Mouse (Mus musculus) liver, adult 2 months (tissue): ENCODE data around the gene Doc2g. TPM values are rescaled to one million over a fixed set of nuclear protein-coding genes. Genes with fewer than 3 reads are reported as not detected.

Experiments
- DNase-seq: peaks from one replicate; pipeline ENCODE4 v3.0.0-alpha.2; 2011; ENCODE audit warnings: low read depth, low spot score; ENCODE audit errors: extremely low read depth
- H3K27ac ChIP-seq: fragments of 200-500 bp; replicated peaks from 2 replicates; pipeline ENCODE4 v1.5.1; 2012; ENCODE audit warnings: low read depth, mild to moderate bottlenecking, control low read depth, inconsistent platforms, low read length; ENCODE audit not compliant: insufficient read depth
- H3K27me3 ChIP-seq: fragments of 200-500 bp; 2 replicates; pipeline ENCODE4 v1.6.1; 2012; ENCODE audit warnings: mild to moderate bottlenecking, moderate library complexity, low read length, inconsistent platforms; ENCODE audit not compliant: control insufficient read depth, insufficient read depth
- H3K36me3 ChIP-seq: fragments of 200-500 bp; 2 replicates; pipeline ENCODE4 v1.6.1; 2012; ENCODE audit warnings: low read length, inconsistent platforms; ENCODE audit not compliant: control insufficient read depth, insufficient read depth
- H3K4me1 ChIP-seq: fragments of 200-500 bp; 2 replicates; pipeline ENCODE4 v1.6.1; 2011; ENCODE audit warnings: low read length; ENCODE audit not compliant: control insufficient read depth, insufficient read depth
- H3K4me3 ChIP-seq: fragments of 200-500 bp; 2 replicates; pipeline ENCODE4 v1.5.1; 2011; ENCODE audit warnings: low read depth, mild to moderate bottlenecking, control low read depth, low read length, moderate library complexity; ENCODE audit not compliant: insufficient read depth
- H3K79me2 ChIP-seq: fragments of 200-500 bp; 2 replicates; pipeline ENCODE4 v1.6.1; 2012; ENCODE audit warnings: inconsistent platforms, mild to moderate bottlenecking, low read length, moderate library complexity; ENCODE audit not compliant: control insufficient read depth, insufficient read depth
- H3K9ac ChIP-seq: fragments of 200-500 bp; 2 replicates; pipeline ENCODE4 v1.6.1; 2012; ENCODE audit warnings: low read depth, mild to moderate bottlenecking, control low read depth, inconsistent platforms, low read length
- CTCF ChIP-seq: fragments of 200-500 bp; IDR thresholded peaks from 2 replicates; pipeline ENCODE4 v1.5.1; 2011; ENCODE audit warnings: low read depth, low read length, control low read depth
- POLR2A ChIP-seq: fragments of 200-500 bp; IDR thresholded peaks from 2 replicates; pipeline ENCODE4 v1.6.1; 2011; ENCODE audit warnings: low read length, control low read depth; ENCODE audit not compliant: insufficient read depth; ENCODE audit errors: extremely low read depth
- WGBS: fragments of 180-500 bp; shearing (Covaris S2); methylation state at CpG from one replicate; pipeline ENCODE4 v1.1.7; 2018; 5-methylcytosine and 5-hydroxymethylcytosine counted together
- polyA plus RNA-seq: library from polyadenylated mRNA; depleted of rRNA; stranded (reverse); fragments of >200 nt; gene quantifications from 2 replicates; pipeline ENCODE4 v1.2.3, GENCODE M21; 2012
- total RNA-seq: library from RNA; depleted of rRNA; stranded (reverse); fragments of >200 nt; gene quantifications from 2 replicates; pipeline ENCODE4 v1.2.3, GENCODE M21; 2014

The Doc2g gene
- total and polyA plus RNA-seq, 2 experiments = 0.74 to 4.9 TPM

- Histone ChIP-seq H3K9ac (no peak overlapping the region), H3K27me3 (no peaks in the 10 kb centered on the region), H3K27ac (no peak overlapping the region), H3K36me3 (peaks cover 2% of the 10 kb centered on the region; the same call in 1 of the 2 replicates), H3K4me3 (no peak overlapping the region), H3K4me1 (peaks cover 12% of the 10 kb centered on the region), H3K79me2 (no peaks in the 10 kb centered on the region)
- 96% methylated on average over 5 of the region's 5 CpGs for WGBS
- TF ChIP-seq POLR2A = no peak
- TF ChIP-seq CTCF = no peak
- no peak for DNase-seq
These were observed 1.4 kb upstream of the Doc2g start for GRCm38 (mm10) chr19:4001752-4002151.

- Histone ChIP-seq H3K4me1 (peaks cover 10% of the 10 kb centered on the region), H3K36me3 (peaks cover 11% of the 10 kb centered on the region; the same call in 1 of the 2 replicates), H3K79me2 (no peaks in the 10 kb centered on the region), H3K4me3 (no peak overlapping the region), H3K27ac (no peak overlapping the region), H3K9ac (no peak overlapping the region), H3K27me3 (no peaks in the 10 kb centered on the region)
- no peak for DNase-seq
- WGBS = 88% methylated on average over 12 of the region's 12 CpGs
- TF ChIP-seq POLR2A (no peak), CTCF (no peak)
These were observed 528 bp downstream of the Doc2g start for GRCm38 (mm10) chr19:4003641-4004040.

- Histone ChIP-seq H3K79me2 (no peaks in the 10 kb centered on the region), H3K27ac (no peak overlapping the region), H3K9ac (no peak overlapping the region), H3K36me3 (peaks cover 14% of the 10 kb centered on the region; the same call in 1 of the 2 replicates), H3K4me3 (no peak overlapping the region), H3K4me1 (peaks cover 10% of the 10 kb centered on the region), H3K27me3 (no peaks in the 10 kb centered on the region)
- WGBS = 90% methylated on average over 15 of the region's 15 CpGs
- DNase-seq = no peak
- TF ChIP-seq CTCF = no peak
- no peak for TF ChIP-seq POLR2A
These were observed 1.2 kb downstream of the Doc2g start for GRCm38 (mm10) chr19:4004331-4004730.

- H3K4me3 ChIP-seq = no peak overlapping the region
- DNase-seq = no peak
- TF ChIP-seq CTCF (no peak), POLR2A (no peak)
- H3K4me1 ChIP-seq = peaks cover 5% of the 10 kb centered on the region
- H3K27ac ChIP-seq = no peak overlapping the region
- peaks cover 17% of the 10 kb centered on the region; the same call in 1 of the 2 replicates for H3K36me3 ChIP-seq
- no peaks in the 10 kb centered on the region for H3K79me2 ChIP-seq
- no peak overlapping the region for H3K9ac ChIP-seq
- H3K27me3 ChIP-seq = no peaks in the 10 kb centered on the region
- 91% methylated on average over 9 of the region's 9 CpGs for WGBS
These were observed 2.0 kb downstream of the Doc2g start for GRCm38 (mm10) chr19:4005091-4005490.

GRCm38 (mm10) chr19:4005971-4006370 lies 2.9 kb downstream of the Doc2g start:
- no peak for DNase-seq
- H3K27me3 ChIP-seq = no peaks in the 10 kb centered on the region
- no peak for TF ChIP-seq CTCF
- TF ChIP-seq POLR2A = no peak
- WGBS = 96% methylated on average over 8 of the region's 8 CpGs
- peaks cover 5% of the 10 kb centered on the region for H3K4me1 ChIP-seq
- no peak overlapping the region for H3K27ac ChIP-seq
- H3K9ac ChIP-seq = no peak overlapping the region
- no peaks in the 10 kb centered on the region for H3K79me2 ChIP-seq
- H3K4me3 ChIP-seq = no peak overlapping the region
- peaks cover 17% of the 10 kb centered on the region; the same call in 1 of the 2 replicates for H3K36me3 ChIP-seq

- peaks cover 9% of the 10 kb centered on the region for H3K4me1 ChIP-seq
- WGBS = 95% methylated on average over 5 of the region's 5 CpGs
- no peak overlapping the region for H3K4me3 ChIP-seq
- no peaks in the 10 kb centered on the region; the same call in 1 of the 2 replicates for H3K79me2 ChIP-seq
- H3K36me3 ChIP-seq = peaks cover 17% of the 10 kb centered on the region; the same call in 1 of the 2 replicates
- H3K27ac ChIP-seq = no peak overlapping the region
- no peak overlapping the region for H3K9ac ChIP-seq
- DNase-seq = no peak
- TF ChIP-seq POLR2A = no peak
- no peak for TF ChIP-seq CTCF
- H3K27me3 ChIP-seq = no peaks in the 10 kb centered on the region
These were observed 8.0 kb downstream of the Doc2g start for GRCm38 (mm10) chr19:4011086-4011485.
